Mouse (Mus musculus) granulocyte monocyte progenitor cell, adult 5-6 weeks (primary cell): ENCODE data around the gene D630003M21Rik. TPM values are rescaled to one million over a fixed set of nuclear protein-coding genes. Genes with fewer than 3 reads are reported as not detected.
A peak's percentile ranks its signal among the peaks of the same experiment; 100 is the strongest.

Experiments
- ATAC-seq: replicated peaks from 2 replicates; pipeline ENCODE4 v1.8.0; 2016; ENCODE audit warnings: mild to moderate bottlenecking, moderate TSS enrichment, inconsistent platforms; ENCODE audit not compliant: poor library complexity, severe bottlenecking
- total RNA-seq, 2 experiments: library from RNA; stranded (forward) in 1 of 2; stranded (reverse) in 1 of 2; fragments of 200-712, 200-1000 nt in 1 of 2; fragments of >200 nt in 1 of 2; fragmentation: Nextera tagmentation in 1 of 2; gene quantifications; 2 replicates each; pipeline ENCODE4 v1.2.3; 2014 to 2017

The D630003M21Rik gene
- total RNA-seq, 2 experiments from 2014 or later: not detected

- ATAC-seq: no peak
Observed at GRCm38 (mm10) chr2:158238101-158238500, 9.1 kb upstream of the D630003M21Rik start.

- no peak for ATAC-seq
Observed at GRCm38 (mm10) chr2:158236698-158237097, 7.7 kb upstream of the D630003M21Rik start.

GRCm38 (mm10) chr2:158233106-158233505 is 4.1 kb upstream of the D630003M21Rik start:
- ATAC-seq: no peak

GRCm38 (mm10) chr2:158232414-158232813 is 3.4 kb upstream of the D630003M21Rik start:
- ATAC-seq: no peak

GRCm38 (mm10) chr2:158231071-158231470 is 2.0 kb upstream of the D630003M21Rik start:
- ATAC-seq: no peak

GRCm38 (mm10) chr2:158230617-158231016 is 1.6 kb upstream of the D630003M21Rik start:
- ATAC-seq: no peak

GRCm38 (mm10) chr2:158229503-158229892 is 476 bp upstream of the D630003M21Rik start:
- no peak for ATAC-seq

GRCm38 (mm10) chr2:158225301-158225700 is 3.7 kb downstream of the D630003M21Rik start:
- ATAC-seq: no peak

- no peak for ATAC-seq
Observed at GRCm38 (mm10) chr2:158223497-158223896, 5.5 kb downstream of the D630003M21Rik start.

- ATAC-seq: no peak
Observed at GRCm38 (mm10) chr2:158222664-158223063, 6.4 kb downstream of the D630003M21Rik start.

- ATAC-seq: peak; percentile 86
Observed at GRCm38 (mm10) chr2:158221446-158222084, 7.5 kb downstream of the D630003M21Rik start.

GRCm38 (mm10) chr2:158219562-158219961 is 9.5 kb downstream of the D630003M21Rik start:
- ATAC-seq: no peak

- no peak for ATAC-seq
Observed at GRCm38 (mm10) chr2:158216510-158216909, 12.5 kb downstream of the D630003M21Rik start.

GRCm38 (mm10) chr2:158215283-158216117 is 13.5 kb downstream of the D630003M21Rik start:
- no peak for ATAC-seq

- peak; percentile 41; the same call in 1 of the 2 replicates for ATAC-seq
Observed at GRCm38 (mm10) chr2:158211764-158212471, 17.1 kb downstream of the D630003M21Rik start.

GRCm38 (mm10) chr2:158210958-158211357 is 18.1 kb downstream of the D630003M21Rik start:
- ATAC-seq: no peak

GRCm38 (mm10) chr2:158210503-158210902 is 18.5 kb downstream of the D630003M21Rik start:
- ATAC-seq: no peak; the same call in 1 of the 2 replicates

GRCm38 (mm10) chr2:158209776-158210175 is 19.2 kb downstream of the D630003M21Rik start:
- no peak for ATAC-seq

- ATAC-seq: peak; percentile 68
Observed at GRCm38 (mm10) chr2:158207848-158208247, 21.2 kb downstream of the D630003M21Rik start.

- ATAC-seq: peak; percentile 67
Observed at GRCm38 (mm10) chr2:158204114-158204513, 24.9 kb downstream of the D630003M21Rik start.

GRCm38 (mm10) chr2:158203686-158204085 is 25.3 kb downstream of the D630003M21Rik start:
- no peak for ATAC-seq
